Mouse (Mus musculus): ENCODE results near the gene Cdkal1. TPM values are rescaled to one million over a fixed set of nuclear protein-coding genes. Genes with fewer than 3 reads are reported as not detected.
A peak's percentile ranks its signal among the peaks of the same experiment; 100 is the strongest.

Cdkal1 gene
- polyA plus RNA-seq, 2 experiments: 10.8 to 29.8 TPM

DNA sequence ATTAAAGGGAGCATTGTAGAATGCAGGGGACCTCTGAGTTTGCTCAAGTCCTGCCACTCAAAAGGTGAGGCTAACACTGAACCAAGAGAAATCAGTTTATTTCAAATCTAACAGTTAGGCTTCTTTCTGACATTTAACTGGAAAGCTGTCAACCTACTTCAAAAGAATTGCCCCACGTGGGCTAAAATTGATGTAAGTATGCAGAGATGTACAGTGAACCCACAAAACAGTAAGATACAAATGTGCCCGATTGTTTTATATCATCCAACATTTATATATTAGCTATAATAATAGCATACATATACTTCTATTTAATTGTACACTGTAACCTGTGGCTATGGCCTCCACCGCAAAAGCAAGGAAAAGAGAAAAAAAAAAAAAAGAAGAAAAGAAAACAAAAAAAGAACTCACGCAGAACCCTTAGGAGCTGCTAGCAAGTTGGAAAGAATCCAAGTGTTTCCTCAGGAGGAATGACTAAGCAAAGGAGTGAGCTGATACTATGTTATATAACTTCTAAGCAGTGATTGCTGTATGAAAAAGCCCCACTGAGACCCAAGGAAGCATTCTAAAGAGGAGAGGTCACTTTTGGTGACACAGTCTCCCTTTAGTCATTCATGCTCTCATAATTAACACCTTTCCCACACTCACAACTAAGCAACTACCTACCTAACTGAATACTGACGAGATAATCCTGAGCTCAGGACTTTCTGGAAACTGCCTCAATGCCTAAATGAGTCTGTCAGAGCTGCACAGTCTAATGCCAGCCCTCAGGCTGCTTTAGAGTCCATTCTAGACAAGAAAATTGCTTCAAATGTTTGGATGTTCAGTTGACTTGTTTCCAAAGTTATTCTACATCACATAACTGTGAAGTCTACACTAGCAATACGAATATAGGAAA, 352.1 kb downstream of the Cdkal1 start:
- no peak overlapping the region for H3K4me2 ChIP-seq (replicated peaks; ENCODE audit: low read depth, low read length, severe bottlenecking)
- H3K9me3 ChIP-seq (ENCODE audit: control insufficient read depth, low read length): no peaks in the 10 kb centered on the region
- DNase-seq (ENCODE audit: low spot score) (peak; percentile 57), ATAC-seq (ENCODE audit: low FRiP score, low read depth) (no peak)
- H3K27ac ChIP-seq (replicated peaks; ENCODE audit: low read depth, low read length): no peak overlapping the region
- TF ChIP-seq POLR2A (IDR thresholded peaks at IDR 0.05; ENCODE audit: borderline replicate concordance, extremely low read depth, insufficient read depth, insufficient read length): no peak
- WGBS: 50% methylated on average over 6 of the region's 6 CpGs
- no peak overlapping the region for H3K9ac ChIP-seq (ENCODE audit: low read depth, low read length, severe bottlenecking)
- peaks cover 7% of the 10 kb centered on the region for H3K4me1 ChIP-seq (ENCODE audit: control insufficient read depth, insufficient read depth, low read length)
- H3K36me3 ChIP-seq (ENCODE audit: control insufficient read depth, insufficient read depth, low read length): no peaks in the 10 kb centered on the region
- no peak overlapping the region for H3K4me3 ChIP-seq (replicated peaks; ENCODE audit: low read length)
- no peaks in the 10 kb centered on the region for H3K27me3 ChIP-seq (ENCODE audit: control insufficient read depth, insufficient read depth, low read length)

DNA sequence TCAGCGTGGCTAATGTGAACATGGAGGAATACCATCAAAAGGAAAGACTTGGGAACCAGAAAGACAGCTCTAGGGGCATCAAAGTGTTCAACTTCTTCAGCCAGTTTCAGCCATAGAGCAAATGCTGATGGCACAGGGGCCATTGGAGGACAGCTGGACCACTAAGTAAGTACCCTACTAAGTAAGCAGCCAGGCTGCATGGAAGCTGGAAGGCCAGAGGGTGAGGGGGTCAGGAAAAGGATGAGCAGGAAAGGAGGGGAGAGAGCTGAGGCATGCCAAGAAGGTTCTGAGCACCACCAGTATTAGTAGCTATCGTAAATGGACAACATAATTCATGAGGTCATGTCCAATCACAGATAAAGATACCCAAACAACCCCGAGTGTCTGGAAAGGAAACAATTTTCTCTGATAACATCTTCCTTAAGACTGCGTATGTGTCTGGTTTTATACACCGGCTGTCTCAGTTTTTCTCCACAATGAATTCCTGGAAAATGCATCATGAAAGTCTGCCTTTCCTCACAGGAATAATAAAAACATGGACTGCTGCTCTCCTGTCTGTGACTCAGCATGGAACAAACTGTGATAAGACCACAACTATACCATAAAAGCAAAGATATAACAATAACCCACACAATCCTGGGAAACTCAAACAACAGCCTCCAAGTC, 352.9 kb downstream of the Cdkal1 start:
- ATAC-seq (ENCODE audit: low FRiP score, low read depth) (no peak), DNase-seq (ENCODE audit: low spot score) (no peak)
- Histone ChIP-seq H3K4me2 (replicated peaks; ENCODE audit: low read depth, low read length, severe bottlenecking) (no peak overlapping the region), H3K27me3 (ENCODE audit: control insufficient read depth, insufficient read depth, low read length) (no peaks in the 10 kb centered on the region), H3K4me3 (replicated peaks; ENCODE audit: low read length) (no peak overlapping the region), H3K27ac (replicated peaks; ENCODE audit: low read depth, low read length) (no peak overlapping the region), H3K4me1 (ENCODE audit: control insufficient read depth, insufficient read depth, low read length) (peaks cover 7% of the 10 kb centered on the region), H3K9ac (ENCODE audit: low read depth, low read length, severe bottlenecking) (no peak overlapping the region), H3K9me3 (ENCODE audit: control insufficient read depth, low read length) (no peaks in the 10 kb centered on the region), H3K36me3 (ENCODE audit: control insufficient read depth, insufficient read depth, low read length) (no peaks in the 10 kb centered on the region)
- no peak for TF ChIP-seq POLR2A (IDR thresholded peaks at IDR 0.05; ENCODE audit: borderline replicate concordance, extremely low read depth, insufficient read depth, insufficient read length)
- 60% methylated on average over 5 of the region's 5 CpGs for WGBS

DNA sequence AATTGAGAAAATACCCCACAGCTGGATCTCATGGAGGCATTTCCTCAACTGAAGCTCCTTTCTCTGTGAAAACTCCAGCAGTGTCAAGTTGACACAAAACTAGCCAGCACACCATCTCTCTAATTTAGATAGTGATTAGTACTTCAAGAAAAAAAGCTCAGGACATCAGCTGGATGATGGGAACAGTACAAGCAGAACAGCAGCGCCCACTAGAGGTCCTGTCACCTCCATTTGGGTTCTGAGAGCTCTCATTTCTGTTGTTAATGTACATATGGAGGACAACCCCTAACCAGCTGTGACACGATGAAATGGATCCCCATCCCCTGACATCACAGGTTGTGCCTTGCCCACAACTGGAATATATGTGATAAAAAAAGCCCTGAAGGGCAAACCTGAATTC, 354.3 kb downstream of the Cdkal1 start:
- no peak for DNase-seq (ENCODE audit: low spot score)
- Histone ChIP-seq H3K4me1 (ENCODE audit: control insufficient read depth, insufficient read depth, low read length) (peaks cover 7% of the 10 kb centered on the region), H3K27me3 (ENCODE audit: control insufficient read depth, insufficient read depth, low read length) (no peaks in the 10 kb centered on the region), H3K27ac (replicated peaks; ENCODE audit: low read depth, low read length) (no peak overlapping the region), H3K9ac (ENCODE audit: low read depth, low read length, severe bottlenecking) (no peak overlapping the region), H3K4me2 (replicated peaks; ENCODE audit: low read depth, low read length, severe bottlenecking) (no peak overlapping the region), H3K36me3 (ENCODE audit: control insufficient read depth, insufficient read depth, low read length) (no peaks in the 10 kb centered on the region), H3K4me3 (replicated peaks; ENCODE audit: low read length) (no peak overlapping the region), H3K9me3 (ENCODE audit: control insufficient read depth, low read length) (no peaks in the 10 kb centered on the region)
- no peak for TF ChIP-seq POLR2A (IDR thresholded peaks at IDR 0.05; ENCODE audit: borderline replicate concordance, extremely low read depth, insufficient read depth, insufficient read length)
- WGBS: 64% methylated on average over 2 of the region's 2 CpGs
- no peak for ATAC-seq (ENCODE audit: low FRiP score, low read depth)

DNA sequence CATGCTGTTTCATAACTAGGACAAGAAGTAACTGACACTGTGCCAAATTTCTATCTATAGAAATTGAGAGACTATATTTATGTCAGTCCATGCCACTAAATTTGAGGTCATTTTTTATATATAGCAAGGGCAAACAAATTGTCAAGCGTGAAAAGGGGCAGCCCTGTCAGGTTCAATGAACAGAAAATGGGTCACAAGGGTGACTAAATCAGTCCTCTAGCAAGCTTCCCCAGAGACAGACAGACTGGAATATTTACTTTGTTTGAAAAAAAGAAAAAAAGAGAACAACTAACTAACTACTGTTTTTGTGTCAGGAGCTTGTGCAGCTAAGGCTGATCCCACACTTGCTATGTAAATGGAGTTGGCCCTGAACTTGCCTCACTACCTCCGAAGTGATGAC, 355.7 kb downstream of the Cdkal1 start:
- DNase-seq (ENCODE audit: low spot score) (no peak), ATAC-seq (ENCODE audit: low FRiP score, low read depth) (no peak)
- no peak overlapping the region for H3K4me2 ChIP-seq (replicated peaks; ENCODE audit: low read depth, low read length, severe bottlenecking)
- H3K9ac ChIP-seq (ENCODE audit: low read depth, low read length, severe bottlenecking): no peak overlapping the region
- H3K4me3 ChIP-seq (replicated peaks; ENCODE audit: low read length): no peak overlapping the region
- no peaks in the 10 kb centered on the region for H3K36me3 ChIP-seq (ENCODE audit: control insufficient read depth, insufficient read depth, low read length)
- TF ChIP-seq POLR2A (IDR thresholded peaks at IDR 0.05; ENCODE audit: borderline replicate concordance, extremely low read depth, insufficient read depth, insufficient read length): no peak
- H3K4me1 ChIP-seq (ENCODE audit: control insufficient read depth, insufficient read depth, low read length): peaks cover 7% of the 10 kb centered on the region
- no peaks in the 10 kb centered on the region for H3K9me3 ChIP-seq (ENCODE audit: control insufficient read depth, low read length)
- no peak overlapping the region for H3K27ac ChIP-seq (replicated peaks; ENCODE audit: low read depth, low read length)
- WGBS: 88% methylated on average over 2 of the region's 2 CpGs
- H3K27me3 ChIP-seq (ENCODE audit: control insufficient read depth, insufficient read depth, low read length): no peaks in the 10 kb centered on the region

DNA sequence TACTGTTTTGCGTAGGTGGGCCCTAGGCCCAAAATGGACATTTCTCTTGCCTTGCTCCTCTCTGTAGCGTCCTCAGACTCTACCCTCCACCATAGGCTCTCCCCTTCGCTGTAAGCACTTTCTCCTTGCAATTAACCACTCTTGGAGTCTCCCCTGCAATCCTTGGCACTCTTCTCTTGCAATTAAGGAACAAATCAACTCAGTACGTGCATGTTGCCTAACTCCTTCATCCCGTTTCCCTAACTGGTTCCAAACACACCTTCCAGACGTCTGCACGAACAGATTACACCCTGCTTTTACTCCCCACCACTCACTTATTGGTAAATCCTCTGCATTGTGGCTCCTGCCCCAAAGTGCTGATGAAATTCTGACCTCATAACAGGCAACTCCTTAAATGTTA, 358.2 kb downstream of the Cdkal1 start:
- H3K9me3 ChIP-seq (ENCODE audit: control insufficient read depth, low read length): no peaks in the 10 kb centered on the region
- no peak for ATAC-seq (ENCODE audit: low FRiP score, low read depth)
- 51% methylated on average over 7 of the region's 7 CpGs for WGBS
- no peaks in the 10 kb centered on the region for H3K36me3 ChIP-seq (ENCODE audit: control insufficient read depth, insufficient read depth, low read length)
- TF ChIP-seq POLR2A (IDR thresholded peaks at IDR 0.05; ENCODE audit: borderline replicate concordance, extremely low read depth, insufficient read depth, insufficient read length): no peak
- H3K27me3 ChIP-seq (ENCODE audit: control insufficient read depth, insufficient read depth, low read length): no peaks in the 10 kb centered on the region
- no peak overlapping the region for H3K4me2 ChIP-seq (replicated peaks; ENCODE audit: low read depth, low read length, severe bottlenecking)
- no peak for DNase-seq (ENCODE audit: low spot score)
- H3K4me3 ChIP-seq (replicated peaks; ENCODE audit: low read length): no peak overlapping the region
- H3K27ac ChIP-seq (replicated peaks; ENCODE audit: low read depth, low read length): no peak overlapping the region
- no peak overlapping the region for H3K9ac ChIP-seq (ENCODE audit: low read depth, low read length, severe bottlenecking)
- no peaks in the 10 kb centered on the region for H3K4me1 ChIP-seq (ENCODE audit: control insufficient read depth, insufficient read depth, low read length)

Measured in limb, embryonic 14.5 days (tissue).